Mouse (Mus musculus) midbrain, embryonic 10.5 days (tissue): Measurements from ENCODE around the gene Tk2. TPM values are rescaled to one million over a fixed set of nuclear protein-coding genes. Genes with fewer than 3 reads are reported as not detected.

Source experiments
- DNase-seq: peaks from one replicate; pipeline ENCODE4 v3.0.0-alpha.2; 2017; ENCODE audit warnings: low spot score
- H3K27ac ChIP-seq: fragments of 300-500 bp; sonication (generic); replicated peaks from 2 replicates; pipeline ENCODE4 v1.5.1; 2016; ENCODE audit warnings: mild to moderate bottlenecking
- H3K27me3 ChIP-seq: fragments of 300-500 bp; sonication (generic); 2 replicates; pipeline ENCODE4 v1.6.1; 2016; ENCODE audit warnings: low read depth, mild to moderate bottlenecking; ENCODE audit not compliant: poor library complexity, severe bottlenecking
- H3K36me3 ChIP-seq: fragments of 300-500 bp; sonication (generic); 2 replicates; pipeline ENCODE4 v1.6.1; 2016; ENCODE audit warnings: mild to moderate bottlenecking, moderate library complexity
- H3K4me1 ChIP-seq: fragments of 300-500 bp; sonication (generic); 2 replicates; pipeline ENCODE4 v1.6.1; 2016
- H3K4me3 ChIP-seq: fragments of 300-500 bp; sonication (generic); 2 replicates; pipeline ENCODE4 v1.5.1; 2016; ENCODE audit warnings: mild to moderate bottlenecking, moderate library complexity
- H3K9me3 ChIP-seq: fragments of 300-500 bp; sonication (generic); replicated peaks from 2 replicates; pipeline ENCODE4 v1.6.1; 2016; ENCODE audit warnings: mild to moderate bottlenecking
- WGBS: fragments of 180-500 bp; shearing (Covaris S2); methylation state at CpG from one replicate; pipeline ENCODE4 v1.1.7; 2016; 5-methylcytosine and 5-hydroxymethylcytosine counted together
- polyA plus RNA-seq: library from polyadenylated mRNA; unstranded; fragments of >200 nt; fragmentation: Nextera tagmentation; extraction: Ambion mirVana; gene quantifications from 2 replicates; pipeline ENCODE4 v1.2.1, GENCODE M21; 2016

Gene Tk2
- polyA plus RNA-seq, 1 experiment from 2014 or later: 29.3 TPM

- peaks cover 33% of the 10 kb centered on the region for H3K4me1 ChIP-seq
- WGBS: 75% methylated on average over 22 of the region's 22 CpGs
- H3K27me3 ChIP-seq: no peaks in the 10 kb centered on the region
- no peaks in the 10 kb centered on the region for H3K9me3 ChIP-seq
- H3K27ac ChIP-seq: no peak overlapping the region
- no peak for DNase-seq
- H3K4me3 ChIP-seq: peak overlapping the region; percentile 95
- H3K36me3 ChIP-seq: peaks cover 14% of the 10 kb centered on the region
These were observed 1.1 kb downstream of the Tk2 start for GRCm38 (mm10) chr8:104247054-104247907.

DNA sequence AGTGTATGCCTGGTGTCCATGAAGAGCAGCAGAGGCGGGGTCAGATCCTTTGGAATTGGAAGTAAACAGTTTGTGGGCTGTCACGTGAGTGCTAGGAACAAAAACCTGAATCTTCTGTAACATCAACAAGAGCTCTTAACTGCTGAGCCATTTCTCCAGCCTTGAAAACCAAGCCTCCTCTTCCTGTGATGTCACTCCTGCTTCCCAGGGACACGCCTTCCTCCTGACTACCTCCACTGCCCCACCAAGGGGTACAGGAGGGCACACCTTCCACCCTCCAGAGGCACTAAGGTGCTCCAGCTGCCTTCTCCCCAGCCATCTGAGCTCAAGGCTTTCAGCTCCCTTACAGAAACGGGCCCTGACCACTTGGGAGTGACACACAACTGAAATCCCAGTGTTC is 1.7 kb downstream of the Tk2 start:
- Histone ChIP-seq H3K9me3 (no peaks in the 10 kb centered on the region), H3K4me1 (peaks cover 28% of the 10 kb centered on the region), H3K27ac (no peak overlapping the region), H3K4me3 (no peak overlapping the region), H3K27me3 (no peaks in the 10 kb centered on the region), H3K36me3 (peaks cover 20% of the 10 kb centered on the region)
- WGBS: 88% methylated on average over 4 of the region's 4 CpGs
- no peak for DNase-seq

DNA sequence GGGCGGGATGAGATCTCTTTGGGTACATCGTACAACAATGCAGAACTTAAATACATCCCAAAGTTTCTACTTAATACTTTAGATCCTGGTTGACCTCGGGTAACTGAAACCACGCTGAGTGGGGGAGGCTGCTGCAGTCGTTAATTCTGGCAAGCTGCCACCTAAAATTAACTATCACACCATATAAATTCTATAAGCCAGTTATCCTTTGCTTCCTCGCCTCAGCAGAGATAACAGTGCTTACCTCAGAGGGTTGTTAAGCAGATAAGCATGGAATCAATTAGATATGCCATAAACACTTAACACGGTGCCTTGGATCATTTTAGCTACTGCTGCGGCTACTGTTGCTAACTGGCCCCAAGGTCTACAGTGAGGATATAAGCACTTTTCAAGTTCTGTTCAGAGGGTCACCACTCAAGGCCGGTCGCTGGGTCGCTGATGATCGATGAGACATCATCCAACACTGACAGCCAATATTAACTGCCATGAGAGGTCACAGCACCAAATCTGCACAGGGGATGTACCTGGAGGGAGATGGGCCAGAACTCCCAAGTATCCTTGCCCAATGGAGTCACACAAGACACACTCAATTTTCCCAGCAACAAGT is 6.2 kb downstream of the Tk2 start:
- Histone ChIP-seq H3K27ac (no peak overlapping the region), H3K36me3 (peaks cover 65% of the 10 kb centered on the region), H3K9me3 (no peaks in the 10 kb centered on the region), H3K4me3 (no peak overlapping the region), H3K4me1 (peaks cover 6% of the 10 kb centered on the region), H3K27me3 (no peaks in the 10 kb centered on the region)
- DNase-seq: no peak
- 90% methylated on average over 12 of the region's 12 CpGs for WGBS

GRCm38 (mm10) chr8:104239418-104239861 is 8.9 kb downstream of the Tk2 start:
- Histone ChIP-seq H3K36me3 (peaks cover 92% of the 10 kb centered on the region), H3K4me3 (no peak overlapping the region), H3K4me1 (no peaks in the 10 kb centered on the region), H3K9me3 (no peaks in the 10 kb centered on the region), H3K27ac (no peak overlapping the region), H3K27me3 (no peaks in the 10 kb centered on the region)
- no peak for DNase-seq
- 93% methylated on average over 10 of the region's 10 CpGs for WGBS

- WGBS: 40% methylated on average over 6 of the region's 6 CpGs
- H3K4me3 ChIP-seq: no peak overlapping the region
- H3K27me3 ChIP-seq: no peaks in the 10 kb centered on the region
- no peaks in the 10 kb centered on the region for H3K9me3 ChIP-seq
- H3K4me1 ChIP-seq: no peaks in the 10 kb centered on the region
- no peak overlapping the region for H3K27ac ChIP-seq
- no peak for DNase-seq
- H3K36me3 ChIP-seq: peaks cover 99% of the 10 kb centered on the region
These were observed 13.8 kb downstream of the Tk2 start for GRCm38 (mm10) chr8:104234573-104234972.

GRCm38 (mm10) chr8:104232919-104233318 is 15.4 kb downstream of the Tk2 start:
- 93% methylated on average over 5 of the region's 5 CpGs for WGBS
- no peaks in the 10 kb centered on the region for H3K4me1 ChIP-seq
- H3K27ac ChIP-seq: no peak overlapping the region
- H3K4me3 ChIP-seq: no peak overlapping the region
- H3K27me3 ChIP-seq: no peaks in the 10 kb centered on the region
- DNase-seq: no peak
- no peaks in the 10 kb centered on the region for H3K9me3 ChIP-seq
- H3K36me3 ChIP-seq: peaks cover 99% of the 10 kb centered on the region

DNA sequence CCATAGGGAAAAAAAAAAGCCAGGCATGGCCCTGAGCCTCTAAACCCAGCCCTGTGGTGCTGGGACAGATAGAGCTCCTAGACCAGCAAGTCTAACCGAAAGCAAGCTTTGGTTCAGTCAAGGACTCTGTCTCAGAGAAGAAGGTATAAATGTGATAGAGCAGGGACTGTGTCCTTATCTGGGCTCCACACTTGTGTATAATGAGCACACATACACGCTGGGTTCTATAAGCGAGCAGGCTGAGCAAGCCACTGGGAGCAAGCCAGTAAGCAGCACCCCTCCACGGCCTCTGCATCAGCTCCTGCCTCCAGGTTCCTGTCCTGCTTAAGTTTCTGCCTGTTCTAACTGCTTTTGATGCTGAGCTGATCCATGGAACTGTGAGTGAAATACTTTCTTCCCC is 16.3 kb downstream of the Tk2 start:
- H3K4me1 ChIP-seq: no peaks in the 10 kb centered on the region
- H3K27me3 ChIP-seq: no peaks in the 10 kb centered on the region
- no peak for DNase-seq
- H3K36me3 ChIP-seq: peaks cover 99% of the 10 kb centered on the region
- no peak overlapping the region for H3K4me3 ChIP-seq
- H3K9me3 ChIP-seq: no peaks in the 10 kb centered on the region
- 97% methylated on average over 4 of the region's 4 CpGs for WGBS
- no peak overlapping the region for H3K27ac ChIP-seq

- WGBS: 90% methylated on average over 9 of the region's 9 CpGs
- no peaks in the 10 kb centered on the region for H3K27me3 ChIP-seq
- H3K36me3 ChIP-seq: peaks cover 99% of the 10 kb centered on the region
- H3K4me1 ChIP-seq: no peaks in the 10 kb centered on the region
- DNase-seq: no peak
- H3K27ac ChIP-seq: no peak overlapping the region
- H3K4me3 ChIP-seq: no peak overlapping the region
- no peaks in the 10 kb centered on the region for H3K9me3 ChIP-seq
These were observed 18.0 kb downstream of the Tk2 start for GRCm38 (mm10) chr8:104230377-104230776.

DNA sequence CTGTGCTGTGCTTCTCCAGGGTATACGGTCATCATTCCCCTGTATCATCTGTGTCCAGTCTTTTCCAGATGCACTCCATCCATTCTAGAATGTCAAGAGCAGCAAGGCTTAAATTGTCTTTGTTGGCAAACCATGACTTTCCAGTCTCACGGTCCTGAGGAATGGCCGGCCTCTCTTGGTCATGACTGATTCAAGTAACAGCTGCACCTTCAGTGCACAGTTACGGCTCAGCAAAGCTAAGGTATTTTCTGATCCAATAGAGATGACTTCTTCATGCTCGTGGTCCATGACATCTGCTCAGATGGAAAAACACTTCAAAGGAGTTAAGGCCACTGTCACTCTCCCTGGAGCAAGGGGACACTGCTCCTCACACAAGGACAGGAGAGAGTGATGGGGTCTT is 21.3 kb downstream of the Tk2 start:
- H3K27ac ChIP-seq: no peak overlapping the region
- no peak for DNase-seq
- peaks cover 85% of the 10 kb centered on the region for H3K36me3 ChIP-seq
- peaks cover 6% of the 10 kb centered on the region; the same call in 1 of the 2 replicates for H3K9me3 ChIP-seq
- no peak overlapping the region for H3K4me3 ChIP-seq
- 92% methylated on average over 5 of the region's 5 CpGs for WGBS
- peaks cover 5% of the 10 kb centered on the region; the same call in 1 of the 2 replicates for H3K4me1 ChIP-seq
- no peaks in the 10 kb centered on the region for H3K27me3 ChIP-seq

DNA sequence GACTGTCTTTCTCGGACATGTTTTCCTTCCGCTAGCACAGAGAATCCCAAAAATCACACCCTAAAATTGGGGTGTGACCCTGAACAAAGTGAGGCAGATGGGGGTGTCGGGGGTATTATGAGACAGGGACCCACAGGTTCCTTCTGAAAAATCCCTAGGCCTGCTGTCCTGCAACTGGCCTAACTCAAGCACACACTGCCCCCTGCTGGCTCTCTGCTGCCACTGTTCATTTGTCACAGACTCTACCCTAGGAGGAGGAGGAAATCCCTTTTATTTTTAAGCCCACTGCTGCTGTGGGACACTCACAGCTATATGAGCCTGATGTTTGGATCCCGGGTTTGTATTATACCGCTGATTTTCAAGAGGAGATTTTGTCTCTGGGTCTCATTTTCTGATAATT is 28.6 kb downstream of the Tk2 start:
- Histone ChIP-seq H3K27me3 (no peaks in the 10 kb centered on the region), H3K4me1 (peaks cover 9% of the 10 kb centered on the region; the same call in 1 of the 2 replicates), H3K36me3 (peaks cover 14% of the 10 kb centered on the region), H3K27ac (no peak overlapping the region), H3K4me3 (no peak overlapping the region), H3K9me3 (peaks cover 6% of the 10 kb centered on the region; the same call in 1 of the 2 replicates)
- WGBS: 40% methylated on average over 5 of the region's 5 CpGs
- DNase-seq: peak; percentile 82

GRCm38 (mm10) chr8:104219079-104219478 is 29.3 kb downstream of the Tk2 start:
- WGBS: 23% methylated on average over 11 of the region's 11 CpGs
- H3K27me3 ChIP-seq: no peaks in the 10 kb centered on the region
- H3K4me1 ChIP-seq: peaks cover 9% of the 10 kb centered on the region; the same call in 1 of the 2 replicates
- H3K4me3 ChIP-seq: no peak overlapping the region
- H3K27ac ChIP-seq: no peak overlapping the region
- peaks cover 6% of the 10 kb centered on the region for H3K36me3 ChIP-seq
- DNase-seq: peak; percentile 48
- H3K9me3 ChIP-seq: peaks cover under 1% of the 10 kb centered on the region; the same call in 1 of the 2 replicates

DNA sequence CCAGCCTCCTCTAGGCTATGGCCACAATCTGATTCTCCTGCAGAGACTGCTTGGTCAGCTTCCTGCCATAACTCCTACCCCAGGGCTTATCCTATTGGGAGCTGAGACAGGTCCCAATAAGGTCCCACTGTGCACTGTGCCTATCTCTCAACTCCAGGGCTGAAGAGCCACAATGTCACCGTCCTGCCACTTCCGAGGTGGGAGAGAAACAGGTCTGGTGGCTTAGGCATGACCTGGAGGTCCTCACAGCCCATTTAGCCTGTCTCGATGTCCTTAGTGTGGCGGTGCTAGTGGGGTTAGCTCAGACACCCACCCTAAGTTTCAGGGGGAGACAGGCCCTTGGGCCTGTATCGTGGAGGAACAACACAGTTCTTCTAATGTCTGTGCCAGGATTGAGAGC is 30.8 kb downstream of the Tk2 start:
- H3K36me3 ChIP-seq: no peaks in the 10 kb centered on the region
- DNase-seq: no peak
- 92% methylated on average over 5 of the region's 5 CpGs for WGBS
- H3K27ac ChIP-seq: no peak overlapping the region
- H3K4me1 ChIP-seq: peaks cover 21% of the 10 kb centered on the region
- H3K4me3 ChIP-seq: no peak overlapping the region
- H3K27me3 ChIP-seq: no peaks in the 10 kb centered on the region; the same call in 1 of the 2 replicates
- no peaks in the 10 kb centered on the region for H3K9me3 ChIP-seq

DNA sequence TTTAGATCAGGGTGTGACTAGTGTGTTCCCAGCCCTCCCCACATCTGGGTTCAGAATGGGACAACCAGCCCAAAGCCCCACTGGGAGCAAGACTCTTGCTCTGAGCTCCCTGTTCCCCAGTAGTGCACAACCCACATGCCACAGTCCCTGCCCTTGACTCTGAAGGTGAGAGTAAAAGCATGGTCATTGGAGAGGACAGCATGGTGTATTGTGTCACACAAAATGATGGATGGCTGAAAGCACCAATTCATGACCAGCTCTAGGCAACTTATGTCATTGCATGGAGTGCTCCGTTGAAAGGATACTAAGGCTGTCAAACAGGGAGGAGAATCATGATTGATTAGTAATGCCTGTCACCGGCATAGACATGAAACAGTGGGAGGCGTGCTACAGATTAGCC is 43.1 kb downstream of the Tk2 start:
- Histone ChIP-seq H3K4me3 (no peak overlapping the region), H3K27me3 (no peaks in the 10 kb centered on the region), H3K27ac (no peak overlapping the region), H3K4me1 (peaks cover 6% of the 10 kb centered on the region), H3K36me3 (no peaks in the 10 kb centered on the region), H3K9me3 (no peaks in the 10 kb centered on the region)
- 75% methylated on average over 3 of the region's 3 CpGs for WGBS
- DNase-seq: no peak
